Mouse (Mus musculus): ENCODE data around the gene Cygb. TPM values are rescaled to one million over a fixed set of nuclear protein-coding genes. Genes with fewer than 3 reads are reported as not detected.
"Not testable (repeated sequence)": the region's sequence is repeated elsewhere in the genome, so short reads cannot be mapped to it uniquely, and the experiment has no call there.

The Cygb gene
- polyA plus RNA-seq, 1 experiment from 2014 or later: 7.1 TPM

DNA sequence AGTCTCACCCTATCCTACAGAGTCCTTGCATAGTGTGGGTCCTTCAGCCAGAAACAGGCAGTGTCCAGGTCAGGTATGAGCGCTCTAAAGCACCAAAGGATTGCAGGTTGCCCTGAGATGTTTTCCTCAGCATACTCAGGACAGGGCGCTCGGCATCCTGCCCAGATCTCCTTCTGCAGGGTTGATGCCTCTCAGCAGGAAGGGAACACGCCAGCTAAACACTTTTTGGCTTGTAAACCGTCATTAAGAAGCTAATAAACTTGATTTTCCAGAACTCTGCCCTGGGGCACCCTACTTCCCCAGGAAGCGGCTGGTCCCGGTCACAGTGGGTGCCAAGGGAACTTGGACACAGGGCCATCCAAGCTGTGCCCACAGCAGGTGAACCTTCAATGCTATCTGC is 35.0 kb downstream of the Cygb start:
- peaks cover 42% of the 10 kb centered on the region for H3K4me1 ChIP-seq
- no peaks in the 10 kb centered on the region for H3K9me3 ChIP-seq
- H3K4me2 ChIP-seq: no peak overlapping the region
- no peak overlapping the region for H3K9ac ChIP-seq
- no peak overlapping the region for H3K4me3 ChIP-seq
- H3K27ac ChIP-seq: no peak overlapping the region
- no peaks in the 10 kb centered on the region for H3K36me3 ChIP-seq
- H3K27me3 ChIP-seq: peaks cover 5% of the 10 kb centered on the region; the same call in 1 of the 2 replicates
- ATAC-seq (ENCODE audit: insufficient number of reproducible peaks, insufficient read depth, low FRiP score, low TSS enrichment, low read depth): no peak
- WGBS: 77% methylated on average over 7 of the region's 7 CpGs

DNA sequence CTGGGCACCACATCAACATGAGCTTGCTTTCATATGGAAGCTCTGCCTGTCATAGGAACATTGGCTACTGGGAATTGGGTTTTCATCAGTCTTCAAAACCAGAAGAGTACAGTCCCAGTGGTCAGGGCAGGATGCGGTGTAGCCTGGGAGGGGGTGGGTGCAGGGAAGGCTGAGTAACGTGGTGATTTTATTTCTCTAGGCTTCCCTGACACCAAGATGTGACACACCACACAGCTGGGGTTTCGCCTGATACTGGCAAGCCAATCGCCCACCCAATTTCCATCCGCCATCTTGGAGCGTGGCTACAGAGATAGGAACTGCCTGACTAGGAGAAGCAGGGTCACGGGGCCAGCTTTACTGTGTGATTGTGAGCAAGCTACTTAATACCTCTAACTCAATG is 35.4 kb downstream of the Cygb start:
- Histone ChIP-seq H3K9ac (no peak overlapping the region), H3K36me3 (no peaks in the 10 kb centered on the region), H3K4me1 (peaks cover 42% of the 10 kb centered on the region), H3K27ac (no peak overlapping the region), H3K9me3 (no peaks in the 10 kb centered on the region), H3K27me3 (peaks cover 5% of the 10 kb centered on the region; the same call in 1 of the 2 replicates), H3K4me3 (no peak overlapping the region), H3K4me2 (no peak overlapping the region)
- 86% methylated on average over 7 of the region's 7 CpGs for WGBS
- no peak for ATAC-seq (ENCODE audit: insufficient number of reproducible peaks, insufficient read depth, low FRiP score, low TSS enrichment, low read depth)

DNA sequence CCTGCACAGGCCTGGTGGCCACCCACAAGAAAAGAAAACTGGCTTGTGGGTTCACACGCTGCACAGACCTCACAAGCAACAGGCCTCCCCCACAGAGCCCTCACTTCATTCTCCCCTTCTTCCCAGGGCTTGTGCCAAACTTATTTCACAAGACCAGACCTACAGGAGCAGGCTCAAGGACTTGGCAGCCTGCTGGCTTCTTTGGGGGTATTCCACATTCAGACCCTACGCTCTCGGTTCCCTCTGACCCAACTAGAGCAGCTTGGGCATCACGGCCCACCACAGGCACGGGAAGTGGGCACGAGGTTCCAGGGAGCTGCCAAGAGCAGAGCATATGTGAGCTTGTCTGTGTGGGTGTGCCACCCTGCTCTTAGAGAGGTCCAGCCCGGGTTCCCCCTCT is 36.5 kb downstream of the Cygb start:
- H3K36me3 ChIP-seq: no peaks in the 10 kb centered on the region
- peaks cover 35% of the 10 kb centered on the region for H3K4me1 ChIP-seq
- no peaks in the 10 kb centered on the region for H3K9me3 ChIP-seq
- no peak overlapping the region for H3K27ac ChIP-seq
- H3K27me3 ChIP-seq: no peaks in the 10 kb centered on the region
- no peak overlapping the region for H3K4me2 ChIP-seq
- peak overlapping the region; percentile 27; the same call in 1 of the 2 replicates for H3K9ac ChIP-seq
- no peak for ATAC-seq (ENCODE audit: insufficient number of reproducible peaks, insufficient read depth, low FRiP score, low TSS enrichment, low read depth)
- H3K4me3 ChIP-seq: no peak overlapping the region
- WGBS: 87% methylated on average over 7 of the region's 7 CpGs

DNA sequence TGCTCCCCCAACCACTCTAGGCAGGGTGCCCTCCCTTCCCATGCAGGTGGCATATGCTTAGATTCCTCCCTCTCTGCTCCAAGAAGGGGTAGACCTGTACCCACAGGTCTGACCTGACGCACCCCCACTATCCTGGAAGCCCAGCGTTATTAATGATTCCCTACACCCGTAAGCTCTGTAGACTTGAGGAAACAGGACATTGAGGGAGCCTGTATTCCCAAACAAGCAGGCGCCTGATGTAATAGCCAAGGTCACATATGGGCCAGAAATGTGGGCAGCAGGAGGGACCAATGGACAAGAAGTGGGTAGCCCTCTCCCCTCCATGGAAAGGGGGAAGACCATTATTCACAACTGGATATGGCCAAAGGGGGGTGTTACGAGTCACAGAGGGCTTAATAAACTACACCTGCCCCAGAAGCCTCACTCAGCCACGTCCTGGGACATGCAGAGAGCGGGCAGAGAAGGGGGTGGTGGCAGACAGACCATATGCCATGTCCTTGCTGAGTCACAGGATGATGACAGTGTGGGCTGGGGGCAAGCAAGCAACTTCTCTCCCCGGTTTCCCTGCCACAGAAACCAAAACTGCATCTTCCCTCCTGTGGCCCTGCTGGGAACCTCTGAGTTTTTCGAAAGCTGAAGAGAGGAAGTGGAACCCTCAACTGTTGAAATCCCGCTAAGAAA is 37.5 kb downstream of the Cygb start:
- WGBS: 66% methylated on average over 10 of the region's 10 CpGs
- Histone ChIP-seq H3K4me2 (no peak overlapping the region), H3K4me1 (peaks cover 31% of the 10 kb centered on the region), H3K27me3 (no peaks in the 10 kb centered on the region), H3K27ac (no peak overlapping the region), H3K36me3 (no peaks in the 10 kb centered on the region), H3K9me3 (no peaks in the 10 kb centered on the region), H3K4me3 (no peak overlapping the region), H3K9ac (no peak overlapping the region)
- ATAC-seq (ENCODE audit: insufficient number of reproducible peaks, insufficient read depth, low FRiP score, low TSS enrichment, low read depth): no peak

DNA sequence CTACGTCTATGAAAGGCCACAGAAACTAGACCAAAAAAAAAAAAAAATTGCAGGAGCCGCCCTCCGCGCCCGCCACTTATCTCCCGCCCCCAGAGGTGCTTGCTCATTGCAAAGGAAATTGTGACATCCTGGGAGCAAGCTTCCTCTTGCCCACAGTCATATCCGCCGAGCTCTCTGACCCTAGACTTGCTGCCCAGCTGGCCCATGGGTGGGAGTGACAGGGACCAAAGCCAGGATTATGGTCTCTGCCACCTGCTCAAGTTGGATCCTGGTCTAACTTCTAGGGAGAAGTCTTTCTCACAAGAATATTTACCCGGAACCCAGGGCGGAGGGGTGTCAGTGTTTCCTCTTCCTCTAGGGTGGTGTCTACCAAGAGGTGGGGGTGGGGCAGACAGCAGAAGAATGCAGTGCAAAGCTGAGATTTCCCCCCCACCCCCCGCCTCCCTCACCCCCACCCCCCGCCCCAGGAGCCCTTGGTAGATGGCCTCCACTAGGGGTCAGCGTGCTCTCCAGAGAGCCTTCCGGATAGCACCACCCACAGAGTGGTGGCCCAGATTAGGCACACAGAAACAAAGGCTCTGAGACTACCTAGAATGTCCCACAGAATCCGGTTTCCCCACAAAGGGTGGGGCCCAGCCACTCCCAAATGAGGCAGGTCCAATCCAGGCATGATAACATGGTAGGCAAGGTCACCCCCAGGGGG is 38.2 kb downstream of the Cygb start:
- Histone ChIP-seq H3K9ac (no peak overlapping the region), H3K4me2 (no peak overlapping the region), H3K27me3 (no peaks in the 10 kb centered on the region), H3K27ac (no peak overlapping the region), H3K4me3 (no peak overlapping the region), H3K9me3 (no peaks in the 10 kb centered on the region), H3K36me3 (no peaks in the 10 kb centered on the region), H3K4me1 (peaks cover 24% of the 10 kb centered on the region)
- WGBS: 52% methylated on average over 15 of the region's 15 CpGs
- ATAC-seq (ENCODE audit: insufficient number of reproducible peaks, insufficient read depth, low FRiP score, low TSS enrichment, low read depth): no peak

DNA sequence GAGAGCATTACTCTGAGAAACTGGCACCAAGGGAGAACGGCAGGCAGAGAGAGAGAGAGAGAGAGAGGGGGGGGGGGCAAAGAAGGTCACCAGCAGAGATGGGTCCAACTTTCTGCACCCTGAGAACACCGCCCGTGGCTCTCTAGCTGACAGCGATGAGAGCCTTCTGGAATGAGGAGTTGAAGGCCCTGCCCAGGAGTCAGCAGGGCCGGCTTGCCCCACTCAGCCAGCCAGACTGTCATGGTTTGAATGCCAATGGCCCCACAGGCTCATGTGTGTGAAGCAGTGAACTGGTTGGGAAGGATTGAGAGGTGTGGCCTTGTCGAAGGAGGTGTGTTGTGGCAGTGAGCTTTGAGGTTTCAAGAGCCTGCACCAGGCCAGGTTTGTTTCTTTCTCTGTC is 40.9 kb downstream of the Cygb start:
- 92% methylated on average over 6 of the region's 6 CpGs for WGBS
- Histone ChIP-seq H3K4me1 (peaks cover 8% of the 10 kb centered on the region; the same call in 1 of the 2 replicates), H3K27me3 (no peaks in the 10 kb centered on the region), H3K4me3 (no peak overlapping the region), H3K9me3 (no peaks in the 10 kb centered on the region), H3K27ac (no peak overlapping the region), H3K9ac (no peak overlapping the region), H3K36me3 (no peaks in the 10 kb centered on the region), H3K4me2 (no peak overlapping the region)
- no peak for ATAC-seq (ENCODE audit: insufficient number of reproducible peaks, insufficient read depth, low FRiP score, low TSS enrichment, low read depth)

DNA sequence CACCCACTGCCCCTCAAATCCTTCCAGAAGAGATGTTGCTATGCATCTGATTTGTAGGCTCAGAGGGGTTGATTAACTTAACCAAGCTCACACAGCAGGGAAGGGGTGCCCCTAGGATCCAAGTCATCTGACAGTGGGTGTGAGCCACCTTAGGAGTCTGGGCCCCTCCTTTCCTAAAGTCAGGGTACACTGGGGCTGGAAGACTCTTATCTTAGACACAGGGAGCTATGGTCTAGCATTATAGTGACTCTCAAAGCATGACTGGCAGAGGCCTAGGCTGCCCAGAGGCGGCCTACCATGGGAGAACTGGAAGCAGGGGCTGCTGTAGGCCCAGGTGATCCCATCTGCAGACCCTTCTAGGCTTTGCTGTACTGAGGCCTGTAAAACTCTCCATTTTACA is 41.6 kb downstream of the Cygb start:
- WGBS: 90% methylated on average over 1 of the region's 1 CpGs
- Histone ChIP-seq H3K36me3 (no peaks in the 10 kb centered on the region), H3K9ac (no peak overlapping the region), H3K27ac (no peak overlapping the region), H3K4me3 (no peak overlapping the region), H3K9me3 (no peaks in the 10 kb centered on the region), H3K4me1 (peaks cover 8% of the 10 kb centered on the region; the same call in 1 of the 2 replicates), H3K27me3 (no peaks in the 10 kb centered on the region), H3K4me2 (no peak overlapping the region)
- ATAC-seq (ENCODE audit: insufficient number of reproducible peaks, insufficient read depth, low FRiP score, low TSS enrichment, low read depth): no peak

DNA sequence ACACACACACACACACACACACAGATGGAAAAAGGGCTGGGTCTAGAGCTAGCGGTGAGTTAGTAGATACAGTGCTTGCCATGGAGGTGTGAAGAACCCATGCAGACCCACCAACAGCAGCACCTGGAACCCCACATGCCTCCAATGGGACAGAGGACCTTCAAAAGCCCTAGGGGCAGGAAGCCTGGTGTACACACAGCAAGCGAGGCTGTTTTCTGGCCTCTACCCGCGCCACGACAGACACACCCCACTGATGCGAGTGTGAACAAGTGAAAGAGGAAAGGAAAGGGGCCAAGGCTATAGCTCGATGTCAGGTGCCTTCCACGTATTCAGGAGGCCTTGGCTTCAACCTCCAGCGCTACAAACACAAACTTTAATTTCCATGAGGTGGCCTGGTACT is 42.2 kb downstream of the Cygb start:
- H3K4me3 ChIP-seq: no peak overlapping the region
- no peaks in the 10 kb centered on the region for H3K9me3 ChIP-seq
- no peak overlapping the region for H3K27ac ChIP-seq
- no peak for ATAC-seq (ENCODE audit: insufficient number of reproducible peaks, insufficient read depth, low FRiP score, low TSS enrichment, low read depth)
- H3K4me2 ChIP-seq: no peak overlapping the region
- H3K27me3 ChIP-seq: no peaks in the 10 kb centered on the region
- 0 out of 2 replicates have a peak, but pooled peaks cover 1% of the 10 kb centered on the region for H3K36me3 ChIP-seq
- 86% methylated on average over 9 of the region's 9 CpGs for WGBS
- H3K4me1 ChIP-seq: peaks cover 8% of the 10 kb centered on the region; the same call in 1 of the 2 replicates
- H3K9ac ChIP-seq: no peak overlapping the region

DNA sequence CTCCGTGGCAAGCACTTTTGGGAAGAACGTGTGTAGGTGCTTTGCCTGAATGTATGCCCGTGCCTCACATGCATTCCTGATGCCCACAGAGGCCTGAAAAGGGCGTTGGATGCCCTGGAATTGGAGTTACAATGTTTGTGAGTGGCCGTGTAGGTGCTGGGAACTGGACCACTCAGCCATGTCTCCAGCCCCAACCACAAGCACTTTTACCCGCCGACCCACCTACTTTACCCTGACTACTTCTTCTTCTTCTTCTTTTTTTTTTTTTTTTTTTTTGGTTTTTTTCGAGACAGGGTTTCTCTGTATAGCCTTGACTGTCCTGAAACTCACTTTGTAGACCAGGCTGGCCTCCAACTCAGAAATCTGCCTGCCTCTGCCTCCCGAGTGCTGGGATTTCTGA is 42.9 kb downstream of the Cygb start:
- not testable (repeated sequence) for H3K9me3 ChIP-seq; H3K36me3 ChIP-seq; H3K4me1 ChIP-seq; ATAC-seq (ENCODE audit: insufficient number of reproducible peaks, insufficient read depth, low FRiP score, low TSS enrichment, low read depth); H3K4me3 ChIP-seq; H3K27ac ChIP-seq; H3K4me2 ChIP-seq; H3K27me3 ChIP-seq; H3K9ac ChIP-seq
- 87% methylated on average over 9 of the region's 9 CpGs for WGBS

DNA sequence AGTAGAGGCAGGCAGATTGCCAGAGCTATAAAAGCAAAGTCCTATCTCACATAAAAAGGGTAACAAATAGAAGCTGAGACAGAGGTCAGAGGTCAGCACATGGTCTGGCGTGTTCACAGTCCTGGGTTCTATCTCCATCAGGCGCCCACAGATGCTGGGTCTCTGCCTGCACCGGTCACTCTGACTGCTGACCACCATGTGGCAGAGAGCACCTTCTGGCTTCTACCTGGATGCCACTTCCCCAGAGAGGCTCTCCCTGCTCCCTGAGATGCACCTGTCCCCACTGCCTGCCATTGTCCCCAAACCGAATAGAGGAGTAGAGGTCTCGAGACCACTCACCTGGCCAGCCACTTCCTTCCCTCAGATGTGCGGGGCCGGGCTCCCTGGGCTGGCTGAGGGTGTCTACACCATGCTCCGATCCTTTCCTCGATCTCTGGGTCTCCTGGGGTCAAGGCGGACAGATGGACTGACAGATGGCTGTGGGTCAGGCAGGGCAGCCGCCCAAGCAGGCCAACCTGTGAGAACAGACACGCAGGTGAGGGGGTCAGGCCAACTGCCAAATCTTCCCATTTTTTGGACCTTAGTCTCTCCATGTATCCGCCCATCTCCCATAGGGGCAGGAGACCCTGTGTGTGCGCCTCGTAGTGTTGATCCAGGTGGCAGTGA is 44.0 kb downstream of the Cygb start:
- H3K36me3 ChIP-seq: peaks cover 6% of the 10 kb centered on the region
- 86% methylated on average over 15 of the region's 15 CpGs for WGBS

DNA sequence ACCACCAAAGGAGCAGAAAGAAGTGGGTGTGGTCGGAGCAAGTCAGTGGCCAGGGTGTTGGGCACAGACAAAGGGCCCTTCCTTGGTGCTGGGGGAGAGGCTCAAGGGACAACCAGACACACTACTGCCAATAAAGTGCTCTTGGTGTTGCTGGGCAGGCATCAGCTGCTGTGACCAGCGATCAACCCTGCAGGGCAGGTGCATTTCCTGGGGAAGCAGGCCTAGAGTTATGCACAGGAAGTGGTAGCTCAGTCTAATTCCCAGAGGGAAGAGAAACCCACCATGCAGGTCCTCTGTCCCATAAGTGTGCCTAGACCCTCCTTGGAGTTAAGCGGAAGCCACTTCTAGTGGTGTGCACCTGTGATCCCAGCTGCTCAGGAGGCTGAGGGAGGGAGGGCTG is 46.4 kb downstream of the Cygb start:
- Histone ChIP-seq H3K9ac (no peak overlapping the region), H3K4me3 (no peak overlapping the region), H3K4me2 (no peak overlapping the region), H3K4me1 (no peaks in the 10 kb centered on the region), H3K36me3 (peaks cover 24% of the 10 kb centered on the region), H3K27ac (no peak overlapping the region), H3K27me3 (no peaks in the 10 kb centered on the region), H3K9me3 (no peaks in the 10 kb centered on the region)
- ATAC-seq (ENCODE audit: insufficient number of reproducible peaks, insufficient read depth, low FRiP score, low TSS enrichment, low read depth): no peak
- WGBS: 83% methylated on average over 3 of the region's 3 CpGs

More for the DNA sequence above, 44.0 kb downstream of the Cygb start:
- Histone ChIP-seq H3K9ac (no peak overlapping the region), H3K4me2 (no peak overlapping the region), H3K4me3 (no peak overlapping the region), H3K27me3 (no peaks in the 10 kb centered on the region), H3K4me1 (no peaks in the 10 kb centered on the region), H3K9me3 (no peaks in the 10 kb centered on the region), H3K27ac (no peak overlapping the region)
- no peak for ATAC-seq (ENCODE audit: insufficient number of reproducible peaks, insufficient read depth, low FRiP score, low TSS enrichment, low read depth)

DNA sequence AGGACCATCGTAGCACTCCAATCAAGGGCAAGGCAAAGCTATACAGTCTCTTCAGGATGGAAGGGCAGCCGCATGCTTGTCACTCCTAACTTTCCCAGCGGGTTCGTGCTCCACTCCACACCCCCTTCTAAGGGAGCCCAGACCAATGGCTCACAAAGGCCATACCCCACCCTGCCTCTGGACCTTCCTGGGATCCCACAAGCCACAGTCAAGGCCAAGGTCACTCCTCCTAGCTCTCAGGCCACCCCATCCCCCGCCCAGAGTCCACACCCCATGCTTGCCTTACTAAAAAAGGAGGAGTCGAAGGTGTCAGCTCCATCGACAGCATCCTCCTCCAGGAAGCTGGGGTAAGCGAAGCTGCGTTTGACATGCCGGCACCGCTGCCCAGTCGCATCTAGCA is 50.0 kb downstream of the Cygb start:
- Histone ChIP-seq H3K27ac (no peak overlapping the region), H3K4me2 (no peak overlapping the region), H3K36me3 (peaks cover 36% of the 10 kb centered on the region), H3K4me1 (no peaks in the 10 kb centered on the region), H3K9me3 (no peaks in the 10 kb centered on the region), H3K27me3 (no peaks in the 10 kb centered on the region), H3K9ac (no peak overlapping the region), H3K4me3 (no peak overlapping the region)
- ATAC-seq (ENCODE audit: insufficient number of reproducible peaks, insufficient read depth, low FRiP score, low TSS enrichment, low read depth): no peak
- 86% methylated on average over 12 of the region's 12 CpGs for WGBS

Measured in embryonic facial prominence, embryonic 13.5 days (tissue).